Mouse (Mus musculus) neural tube, embryonic 12.5 days (tissue): ENCODE results near the gene Mip. TPM values are rescaled to one million over a fixed set of nuclear protein-coding genes. Genes with fewer than 3 reads are reported as not detected.
"Not testable (repeated sequence)": the region's sequence is repeated elsewhere in the genome, so short reads cannot be mapped to it uniquely, and the experiment has no call there.

Source experiments
- ATAC-seq: fragments of 200-750 bp; cut with Nextera tagmentation; 2 replicates; pipeline ENCODE4 v1.8.0; 2017; ENCODE audit warnings: low read depth, mild to moderate bottlenecking, moderate TSS enrichment, moderate library complexity; ENCODE audit not compliant: low FRiP score
- H3K27ac ChIP-seq: fragments of 300-500 bp; sonication (generic); 2 replicates; pipeline ENCODE4 v1.5.1; 2016
- H3K27me3 ChIP-seq: fragments of 300-500 bp; sonication (generic); replicated peaks from 2 replicates; pipeline ENCODE4 v1.6.1; 2016; ENCODE audit warnings: mild to moderate bottlenecking
- H3K36me3 ChIP-seq: fragments of 300-500 bp; sonication (generic); 2 replicates; pipeline ENCODE4 v1.6.1; 2016; ENCODE audit warnings: mild to moderate bottlenecking
- H3K4me1 ChIP-seq: fragments of 300-500 bp; sonication (generic); 2 replicates; pipeline ENCODE4 v1.6.1; 2016
- H3K4me2 ChIP-seq: fragments of 300-500 bp; sonication (generic); replicated peaks from 2 replicates; pipeline ENCODE4 v1.6.1; 2016; ENCODE audit warnings: mild to moderate bottlenecking
- H3K4me3 ChIP-seq: fragments of 300-500 bp; sonication (generic); 2 replicates; pipeline ENCODE4 v1.5.1; 2016
- H3K9ac ChIP-seq: fragments of 300-500 bp; sonication (generic); 2 replicates; pipeline ENCODE4 v1.6.1; 2016; ENCODE audit warnings: mild to moderate bottlenecking
- H3K9me3 ChIP-seq: fragments of 300-500 bp; sonication (generic); 2 replicates; pipeline ENCODE4 v1.6.1; 2016; ENCODE audit warnings: mild to moderate bottlenecking
- WGBS: fragments of 180-500 bp; shearing (Covaris S2); methylation state at CpG from one replicate; pipeline ENCODE4 v1.1.7; 2016; 5-methylcytosine and 5-hydroxymethylcytosine counted together
- polyA plus RNA-seq: library from polyadenylated mRNA; unstranded; fragments of >200 nt; fragmentation: Nextera tagmentation; extraction: Ambion mirVana; gene quantifications from 2 replicates; pipeline ENCODE4 v1.2.1, GENCODE M21; 2016

Gene Mip
- polyA plus RNA-seq, 1 experiment from 2014 or later = not detected

GRCm38 (mm10) chr10:128212871-128213323, 12.7 kb upstream of the Mip start:
- no peak overlapping the region for H3K9ac ChIP-seq
- H3K36me3 ChIP-seq = no peaks in the 10 kb centered on the region
- no peaks in the 10 kb centered on the region; the same call in 1 of the 2 replicates for H3K27me3 ChIP-seq
- no peak overlapping the region for H3K4me3 ChIP-seq
- 2% methylated on average over 18 of the region's 18 CpGs for WGBS
- H3K9me3 ChIP-seq = no peaks in the 10 kb centered on the region
- peak; percentile 6; the same call in 1 of the 2 replicates for ATAC-seq
- peak overlapping the region; percentile 55 for H3K4me2 ChIP-seq
- H3K27ac ChIP-seq = no peak overlapping the region
- peaks cover 12% of the 10 kb centered on the region for H3K4me1 ChIP-seq

GRCm38 (mm10) chr10:128214112-128214511, 11.5 kb upstream of the Mip start:
- H3K36me3 ChIP-seq, H3K4me3 ChIP-seq, ATAC-seq: not testable (repeated sequence)

GRCm38 (mm10) chr10:128214981-128215380, 10.7 kb upstream of the Mip start:
- H3K9ac ChIP-seq = no peak overlapping the region
- H3K9me3 ChIP-seq = no peaks in the 10 kb centered on the region
- 92% methylated on average over 5 of the region's 5 CpGs for WGBS
- H3K4me1 ChIP-seq = peaks cover 12% of the 10 kb centered on the region
- no peaks in the 10 kb centered on the region for H3K36me3 ChIP-seq
- H3K27me3 ChIP-seq = no peaks in the 10 kb centered on the region; the same call in 1 of the 2 replicates
- no peak overlapping the region for H3K4me3 ChIP-seq
- H3K27ac ChIP-seq = no peak overlapping the region
- H3K4me2 ChIP-seq = no peak overlapping the region
- no peak for ATAC-seq

More at GRCm38 (mm10) chr10:128214112-128214511, 11.5 kb upstream of the Mip start:
- not testable (repeated sequence) for H3K27me3 ChIP-seq, H3K4me2 ChIP-seq, H3K27ac ChIP-seq, H3K9ac ChIP-seq, H3K9me3 ChIP-seq
- H3K4me1 ChIP-seq = peaks cover 12% of the 10 kb centered on the region
- 89% methylated on average over 4 of the region's 4 CpGs for WGBS

- Histone ChIP-seq H3K27me3 (no peaks in the 10 kb centered on the region; the same call in 1 of the 2 replicates), H3K4me2 (no peak overlapping the region), H3K9ac (no peak overlapping the region), H3K27ac (no peak overlapping the region), H3K4me3 (no peak overlapping the region), H3K4me1 (no peaks in the 10 kb centered on the region), H3K36me3 (no peaks in the 10 kb centered on the region), H3K9me3 (no peaks in the 10 kb centered on the region)
- WGBS = 94% methylated on average over 18 of the region's 18 CpGs
- no peak for ATAC-seq
Observed at GRCm38 (mm10) chr10:128218387-128219117, 7.1 kb upstream of the Mip start.

GRCm38 (mm10) chr10:128221533-128222286, 3.9 kb upstream of the Mip start:
- 0 out of 2 replicates have a peak, but pooled peaks cover 5% of the 10 kb centered on the region for H3K27me3 ChIP-seq

DNA sequence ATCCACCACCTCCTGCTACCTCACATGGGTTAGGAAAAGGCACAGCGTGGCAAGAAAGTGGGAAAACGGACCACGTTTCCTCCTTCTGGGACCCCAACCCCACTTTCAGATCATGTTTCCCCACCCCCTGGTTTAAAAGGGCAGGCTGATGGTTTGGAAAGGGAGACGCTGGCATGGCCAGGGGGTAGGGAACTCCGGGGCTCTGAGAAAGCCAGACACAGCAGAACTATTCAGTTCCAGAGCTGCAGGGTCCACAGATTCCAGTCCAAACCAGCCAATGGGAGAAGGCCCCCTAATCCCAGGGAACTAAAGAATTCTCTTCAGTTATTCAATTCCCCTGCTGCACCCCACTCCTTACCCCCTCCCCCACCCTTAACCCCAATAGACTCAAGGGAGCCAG, 574 bp upstream of the Mip start:
- Histone ChIP-seq H3K4me3 (no peak overlapping the region), H3K4me2 (no peak overlapping the region), H3K36me3 (no peaks in the 10 kb centered on the region), H3K9me3 (no peaks in the 10 kb centered on the region), H3K27me3 (0 out of 2 replicates have a peak, but pooled peaks cover 5% of the 10 kb centered on the region), H3K9ac (no peak overlapping the region), H3K4me1 (no peaks in the 10 kb centered on the region), H3K27ac (no peak overlapping the region)
- WGBS = 57% methylated on average over 5 of the region's 5 CpGs
- no peak for ATAC-seq

More at GRCm38 (mm10) chr10:128221533-128222286, 3.9 kb upstream of the Mip start:
- no peaks in the 10 kb centered on the region for H3K36me3 ChIP-seq
- H3K27ac ChIP-seq = no peak overlapping the region
- H3K4me1 ChIP-seq = no peaks in the 10 kb centered on the region
- H3K9me3 ChIP-seq = no peaks in the 10 kb centered on the region
- 64% methylated on average over 16 of the region's 16 CpGs for WGBS
- no peak for ATAC-seq
- H3K9ac ChIP-seq = no peak overlapping the region
- H3K4me2 ChIP-seq = no peak overlapping the region
- H3K4me3 ChIP-seq = no peak overlapping the region

- Histone ChIP-seq H3K27ac (no peak overlapping the region), H3K9ac (no peak overlapping the region), H3K4me1 (peaks cover 7% of the 10 kb centered on the region), H3K4me3 (no peak overlapping the region), H3K36me3 (no peaks in the 10 kb centered on the region), H3K27me3 (0 out of 2 replicates have a peak, but pooled peaks cover 5% of the 10 kb centered on the region), H3K9me3 (no peaks in the 10 kb centered on the region), H3K4me2 (no peak overlapping the region)
- ATAC-seq = no peak
- 86% methylated on average over 9 of the region's 9 CpGs for WGBS
Observed at GRCm38 (mm10) chr10:128227592-128227991, 2.0 kb downstream of the Mip start.

GRCm38 (mm10) chr10:128228009-128228408, 2.4 kb downstream of the Mip start:
- Histone ChIP-seq H3K36me3 (no peaks in the 10 kb centered on the region), H3K27me3 (0 out of 2 replicates have a peak, but pooled peaks cover 5% of the 10 kb centered on the region), H3K27ac (no peak overlapping the region), H3K4me2 (no peak overlapping the region), H3K4me3 (no peak overlapping the region), H3K9me3 (no peaks in the 10 kb centered on the region), H3K4me1 (peaks cover 9% of the 10 kb centered on the region), H3K9ac (no peak overlapping the region)
- WGBS = 95% methylated on average over 8 of the region's 8 CpGs
- ATAC-seq = no peak

DNA sequence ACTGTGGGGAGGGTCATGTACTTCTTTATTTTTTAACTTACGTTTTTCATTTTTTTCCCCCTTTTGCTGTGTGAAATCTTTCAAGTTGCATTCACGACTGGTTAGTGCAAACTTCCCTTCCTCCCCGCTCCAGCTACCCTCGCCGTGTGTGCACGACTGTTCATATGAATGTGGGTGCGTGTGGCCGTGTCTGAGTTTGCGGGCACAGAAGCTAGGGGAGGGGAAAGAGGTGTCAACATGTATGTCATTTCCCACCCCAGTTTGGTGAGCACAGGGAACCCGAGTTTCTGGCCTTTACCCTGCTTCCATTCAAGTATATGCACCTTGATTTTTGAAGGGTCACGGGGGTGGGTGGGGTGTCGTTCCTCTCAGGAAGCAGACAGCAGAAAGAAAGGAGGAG, 4.9 kb downstream of the Mip start:
- H3K9ac ChIP-seq = no peak overlapping the region

GRCm38 (mm10) chr10:128231146-128231545, 5.5 kb downstream of the Mip start:
- H3K27ac ChIP-seq = no peak overlapping the region
- H3K4me1 ChIP-seq = peaks cover 9% of the 10 kb centered on the region
- peak overlapping the region; percentile 65 for H3K4me2 ChIP-seq
- peak overlapping the region; percentile 87 for H3K4me3 ChIP-seq
- H3K9me3 ChIP-seq = no peaks in the 10 kb centered on the region
- H3K27me3 ChIP-seq = no peaks in the 10 kb centered on the region
- H3K36me3 ChIP-seq = no peaks in the 10 kb centered on the region; the same call in 1 of the 2 replicates
- WGBS = 12% methylated on average over 5 of the region's 5 CpGs
- ATAC-seq = no peak
- peak overlapping the region; percentile 77; the same call in 1 of the 2 replicates for H3K9ac ChIP-seq

More for the DNA sequence above, 4.9 kb downstream of the Mip start:
- Histone ChIP-seq H3K27ac (no peak overlapping the region), H3K4me3 (no peak overlapping the region), H3K4me1 (peaks cover 9% of the 10 kb centered on the region), H3K4me2 (peak overlapping the region; percentile 65), H3K27me3 (0 out of 2 replicates have a peak, but pooled peaks cover 3% of the 10 kb centered on the region), H3K36me3 (no peaks in the 10 kb centered on the region; the same call in 1 of the 2 replicates), H3K9me3 (no peaks in the 10 kb centered on the region)
- WGBS = 80% methylated on average over 12 of the region's 12 CpGs
- no peak for ATAC-seq

DNA sequence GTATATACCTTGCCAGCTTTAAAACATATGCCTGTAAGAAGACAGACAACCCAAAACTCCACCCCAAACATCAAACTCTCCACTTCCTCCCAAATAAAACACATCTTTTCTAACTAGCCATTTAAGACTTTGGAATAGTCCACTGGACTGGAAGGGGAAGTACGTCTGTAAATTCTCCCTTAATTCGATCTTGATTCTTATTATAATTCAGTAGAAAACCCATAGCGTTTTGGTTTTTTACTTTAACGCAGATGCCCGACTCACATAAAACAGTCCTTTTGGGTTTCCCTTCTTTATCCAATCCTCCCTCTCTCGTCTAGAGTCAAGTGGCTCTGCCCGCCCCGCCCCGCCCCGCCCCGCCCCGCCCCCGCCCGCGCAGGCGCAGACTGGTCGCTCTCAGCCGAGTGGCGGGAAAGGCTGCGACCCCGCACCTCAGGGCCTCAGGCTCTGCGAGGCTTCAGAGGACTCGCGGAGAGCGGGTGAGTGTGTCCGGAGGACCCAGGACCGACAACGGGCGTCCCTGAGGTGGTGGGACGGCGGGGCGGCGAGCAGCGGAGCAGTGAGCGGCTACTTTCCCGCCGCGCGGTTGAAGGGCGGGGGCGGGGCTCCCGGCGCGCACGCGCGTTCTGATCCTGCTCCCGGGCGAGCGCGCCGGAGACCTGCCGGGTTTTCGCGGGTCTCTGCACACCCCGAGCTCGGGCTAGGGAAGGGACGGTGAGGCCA, 6.2 kb downstream of the Mip start, which contains the start of gene Timeless:
TSS of gene Timeless (plus strand) at position 369 of the 723 bp plus-strand sequence.
- Histone ChIP-seq H3K4me2 (peak within 1 kb of the TSS; percentile 65), H3K4me3 (peak within 1 kb of the TSS; percentile 87), H3K4me1 (peaks cover 9% of the 10 kb centered on the region), H3K27ac (peak within 1 kb of the TSS; percentile 63), H3K36me3 (no peaks in the 10 kb centered on the region; the same call in 1 of the 2 replicates), H3K9me3 (no peaks in the 10 kb centered on the region), H3K27me3 (no peaks in the 10 kb centered on the region), H3K9ac (peak within 1 kb of the TSS; percentile 77)
- WGBS = under 1% methylated on average over 58 of the region's 58 CpGs
- peak; percentile 93 for ATAC-seq
